Mouse (Mus musculus): ENCODE measurements around the gene 1520401A03Rik. TPM values are rescaled to one million over a fixed set of nuclear protein-coding genes. Genes with fewer than 3 reads are reported as not detected.

1520401A03Rik gene
- polyA plus RNA-seq, 2 experiments from 2014 or later: 0.20 to 0.30 TPM

- no peak for ATAC-seq
Measured at GRCm38 (mm10) chr17:23665511-23665910, 57.1 kb downstream of the 1520401A03Rik start.

GRCm38 (mm10) chr17:23664556-23665021, 58.0 kb downstream of the 1520401A03Rik start:
- peak; percentile 60 for ATAC-seq

GRCm38 (mm10) chr17:23661526-23661925, 61.1 kb downstream of the 1520401A03Rik start:
- no peak for ATAC-seq

- ATAC-seq: no peak
Measured at GRCm38 (mm10) chr17:23660876-23661200, 61.7 kb downstream of the 1520401A03Rik start.

- ATAC-seq: peak; percentile 57
Measured at GRCm38 (mm10) chr17:23660117-23660875, 62.3 kb downstream of the 1520401A03Rik start, which contains the start of gene Bicdl2. Gene Bicdl2 (plus strand): TSS chr17:23660506.

GRCm38 (mm10) chr17:23658450-23658849, 64.1 kb downstream of the 1520401A03Rik start:
- no peak for ATAC-seq

Other genes starting within 250 kb of the 1520401A03Rik start
- not detected for gene Vmn2r117, start 243.1 kb downstream of the 1520401A03Rik start, polyA plus RNA-seq (2017; shearing (Covaris generic))
- gene Zfp213, start 158.5 kb downstream of the 1520401A03Rik start, polyA plus RNA-seq (2017; shearing (Covaris generic)): 1 to 10 TPM; 3.4 to 4.3 TPM
- under 1 TPM in 1 of 2 experiments, not detected in 1; 0.38 TPM for gene Zfp13, start 123.3 kb downstream of the 1520401A03Rik start, polyA plus RNA-seq (2017; shearing (Covaris generic))
- gene Zscan10, start 121.9 kb downstream of the 1520401A03Rik start, polyA plus RNA-seq (2017; shearing (Covaris generic)): 1 to 10 TPM; 2.2 to 2.9 TPM
- 1 to 10 TPM in 1 of 2 experiments, under 1 TPM in 1; 0.42 to 1.6 TPM for gene Mmp25, start 77.5 kb downstream of the 1520401A03Rik start, polyA plus RNA-seq (2017; shearing (Covaris generic))
- under 1 TPM; 0.22 to 0.66 TPM for gene Bicdl2, start 62.3 kb downstream of the 1520401A03Rik start, polyA plus RNA-seq (2017; shearing (Covaris generic))
- gene Hcfc1r1, start 49.2 kb downstream of the 1520401A03Rik start, polyA plus RNA-seq (2017; shearing (Covaris generic)): 10 to 100 TPM; 71.5 to 72.4 TPM
- 10 to 100 TPM; 26.1 to 43.6 TPM for gene Thoc6, start 48.9 kb downstream of the 1520401A03Rik start, polyA plus RNA-seq (2017; shearing (Covaris generic))
- gene Tnfrsf12a, start 45.3 kb downstream of the 1520401A03Rik start, polyA plus RNA-seq (2017; shearing (Covaris generic)): 1 to 10 TPM; 5.3 to 6.2 TPM
- not detected for gene Cldn6, start 43.5 kb downstream of the 1520401A03Rik start, polyA plus RNA-seq (2017; shearing (Covaris generic))
- gene Cldn9, start 38.8 kb downstream of the 1520401A03Rik start, polyA plus RNA-seq (2017; shearing (Covaris generic)): not detected
- gene Pkmyt1, start 3.6 kb upstream of the 1520401A03Rik start, polyA plus RNA-seq (2017; shearing (Covaris generic)): 10 to 100 TPM; 10.5 to 13.7 TPM
- gene Paqr4, start 18.1 kb upstream of the 1520401A03Rik start, polyA plus RNA-seq (2017; shearing (Covaris generic)): 1 to 10 TPM; 2.0 to 2.5 TPM
- 1 to 10 TPM; 1.8 to 2.4 TPM for gene Kremen2, start 23.1 kb upstream of the 1520401A03Rik start, polyA plus RNA-seq (2017; shearing (Covaris generic))
- gene Flywch1, start 48.8 kb upstream of the 1520401A03Rik start, polyA plus RNA-seq (2017; shearing (Covaris generic)): 10 to 100 TPM; 15.1 to 21.4 TPM
- gene Flywch2, start 63.3 kb upstream of the 1520401A03Rik start, polyA plus RNA-seq (2017; shearing (Covaris generic)): 1 to 10 TPM; 3.4 to 3.5 TPM
- gene Srrm2, start 67.7 kb upstream of the 1520401A03Rik start, polyA plus RNA-seq (2017; shearing (Covaris generic)): 100 to 1,000 TPM; 289 to 316 TPM
- gene Elob, start 106.4 kb upstream of the 1520401A03Rik start, polyA plus RNA-seq (2017; shearing (Covaris generic)): 100 to 1,000 TPM; 600 to 664 TPM
- not detected for gene Prss33, start 113.3 kb upstream of the 1520401A03Rik start, polyA plus RNA-seq (2017; shearing (Covaris generic))
- not detected for gene Prss32, start 121.1 kb upstream of the 1520401A03Rik start, polyA plus RNA-seq (2017; shearing (Covaris generic))
- 1 to 10 TPM; 5.6 to 5.7 TPM for gene Prss41, start 121.4 kb upstream of the 1520401A03Rik start, polyA plus RNA-seq (2017; shearing (Covaris generic))
- gene Prss21, start 145.3 kb upstream of the 1520401A03Rik start, polyA plus RNA-seq (2017; shearing (Covaris generic)): not detected
- gene Dcpp1, start 158.1 kb upstream of the 1520401A03Rik start, polyA plus RNA-seq (2017; shearing (Covaris generic)): not detected
- gene Dcpp2, start 158.1 kb upstream of the 1520401A03Rik start, polyA plus RNA-seq (2017; shearing (Covaris generic)): not detected
- gene Dcpp3, start 194.7 kb upstream of the 1520401A03Rik start, polyA plus RNA-seq (2017; shearing (Covaris generic)): not detected
- gene Sbp, start 218.9 kb upstream of the 1520401A03Rik start, polyA plus RNA-seq (2017; shearing (Covaris generic)): not detected
- gene Sbpl, start 232.5 kb upstream of the 1520401A03Rik start, polyA plus RNA-seq (2017; shearing (Covaris generic)): not detected

Data from CD4-positive, CD25-positive, alpha-beta regulatory T cell, adult 4 months (primary cell).